Mouse (Mus musculus) liver, embryonic 14.5 days (tissue): Measurements from ENCODE around the gene Scp2. TPM values are rescaled to one million over a fixed set of nuclear protein-coding genes. Genes with fewer than 3 reads are reported as not detected.

ENCODE experiments used
- ATAC-seq: fragments of 200-750 bp; cut with Nextera tagmentation; 2 replicates; pipeline ENCODE4 v1.8.0; 2017; ENCODE audit warnings: moderate number of reproducible peaks, mild to moderate bottlenecking, moderate library complexity; ENCODE audit not compliant: insufficient read depth
- DNase-seq, 3 experiments: peaks; one replicate each; pipeline ENCODE4 v3.0.0-alpha.2; 2012 to 2013; ENCODE audit warnings: low read depth in 3 of 3, low spot score in 3 of 3
- H3K27ac ChIP-seq: fragments of 300-500 bp; sonication (generic); 2 replicates; pipeline ENCODE4 v1.5.1; 2014; ENCODE audit warnings: moderate library complexity, mild to moderate bottlenecking, control low read depth, inconsistent platforms
- H3K27me3 ChIP-seq: fragments of 300-500 bp; sonication (generic); 2 replicates; pipeline ENCODE4 v1.6.1; 2014; ENCODE audit warnings: mild to moderate bottlenecking, low read length, moderate library complexity; ENCODE audit not compliant: control insufficient read depth, insufficient read depth
- H3K36me3 ChIP-seq: fragments of 300-500 bp; sonication (generic); replicated peaks from 2 replicates; pipeline ENCODE4 v1.6.1; 2014; ENCODE audit warnings: low read depth; ENCODE audit not compliant: control insufficient read depth, insufficient read depth
- H3K4me1 ChIP-seq, 2 experiments: fragments of 200-500 bp in 1 of 2; fragments of 300-500 bp in 1 of 2; sonication (generic) in 1 of 2; replicated peaks; 2 replicates each; pipeline ENCODE4 v1.6.1; 2012 to 2014; ENCODE audit warnings: antibody characterized with exemption in 1 of 2, inconsistent platforms in 1 of 2, low read length in 1 of 2; ENCODE audit not compliant: control insufficient read depth in 2 of 2, insufficient read depth in 2 of 2
- H3K4me2 ChIP-seq: fragments of 300-500 bp; sonication (generic); 2 replicates; pipeline ENCODE4 v1.6.1; 2014; ENCODE audit warnings: low read depth, mild to moderate bottlenecking, control low read depth, moderate library complexity
- H3K4me3 ChIP-seq, 2 experiments: fragments of 200-500 bp in 1 of 2; fragments of 300-500 bp in 1 of 2; sonication (generic) in 1 of 2; 2 replicates each; pipeline ENCODE4 v1.5.1; 2012 to 2014; ENCODE audit warnings: low read depth in 2 of 2, low read length in 2 of 2, mild to moderate bottlenecking in 2 of 2, control low read depth in 1 of 2, inconsistent platforms in 1 of 2, moderate library complexity in 1 of 2; ENCODE audit not compliant: insufficient read depth in 1 of 2
- H3K9ac ChIP-seq: fragments of 300-500 bp; sonication (generic); replicated peaks from 2 replicates; pipeline ENCODE4 v1.6.1; 2014; ENCODE audit warnings: mild to moderate bottlenecking, control low read depth, moderate library complexity
- H3K9me3 ChIP-seq: fragments of 300-500 bp; sonication (generic); 2 replicates; pipeline ENCODE4 v1.6.1; 2016; ENCODE audit warnings: low read length, mixed read lengths; ENCODE audit not compliant: control insufficient read depth
- CTCF ChIP-seq: IDR thresholded peaks from 2 replicates; pipeline ENCODE4 v1.5.1; 2016; ENCODE audit warnings: antibody characterized with exemption, low read depth, control low read depth
- EP300 ChIP-seq: IDR thresholded peaks from 2 replicates; pipeline ENCODE4 v1.6.1; 2016; ENCODE audit warnings: antibody characterized with exemption, low read depth
- WGBS: fragments of 180-500 bp; shearing (Covaris S2); extraction: QIAGEN DNeasy Blood & Tissue Kit; methylation state at CpG from one replicate; pipeline ENCODE4 v1.1.7; 2014; ENCODE audit not compliant: insufficient replicate concordance; 5-methylcytosine and 5-hydroxymethylcytosine counted together
- polyA plus RNA-seq, 2 experiments: library from polyadenylated mRNA; depleted of rRNA in 1 of 2; stranded (reverse) in 1 of 2; unstranded in 1 of 2; fragments of >200 nt; fragmentation: Nextera tagmentation in 1 of 2; extraction: Ambion mirVana in 1 of 2; gene quantifications; 2 replicates each; pipeline versions ENCODE4 v1.2.1 to v1.2.3; 2012 to 2014

Scp2 gene
- polyA plus RNA-seq, 2 experiments, result 195 to 311 TPM

GRCm38 (mm10) chr4:108110706-108111105 is 34.1 kb downstream of the Scp2 start:
- no peak overlapping the region for H3K4me3 ChIP-seq
- no peak overlapping the region for H3K4me2 ChIP-seq
- H3K9ac ChIP-seq, result no peak overlapping the region
- H3K4me1 ChIP-seq, result no peaks in the 10 kb centered on the region
- ATAC-seq (no peak), DNase-seq (no peak)
- H3K9me3 ChIP-seq, result no peaks in the 10 kb centered on the region
- TF ChIP-seq EP300 (no peak), CTCF (no peak)
- no peaks in the 10 kb centered on the region for H3K36me3 ChIP-seq
- H3K27me3 ChIP-seq, result no peaks in the 10 kb centered on the region
- 63% methylated on average over 2 of the region's 2 CpGs for WGBS
- no peak overlapping the region for H3K27ac ChIP-seq

GRCm38 (mm10) chr4:108109728-108110127 is 35.1 kb downstream of the Scp2 start:
- DNase-seq (no peak), ATAC-seq (no peak)
- Histone ChIP-seq H3K36me3 (no peaks in the 10 kb centered on the region), H3K4me2 (no peak overlapping the region), H3K9me3 (no peaks in the 10 kb centered on the region), H3K4me3 (no peak overlapping the region), H3K27ac (no peak overlapping the region), H3K9ac (no peak overlapping the region), H3K4me1 (no peaks in the 10 kb centered on the region), H3K27me3 (no peaks in the 10 kb centered on the region)
- TF ChIP-seq EP300, result no peak
- TF ChIP-seq CTCF, result no peak
- 86% methylated on average over 7 of the region's 7 CpGs for WGBS

- WGBS, result 67% methylated on average over 4 of the region's 4 CpGs
- H3K9ac ChIP-seq, result no peak within 1 kb of the TSS
- H3K27me3 ChIP-seq, result no peaks in the 10 kb centered on the region
- H3K4me3 ChIP-seq, result no peak within 1 kb of the TSS
- no peak within 1 kb of the TSS for H3K4me2 ChIP-seq
- H3K4me1 ChIP-seq, result no peaks in the 10 kb centered on the region
- ATAC-seq, result no peak
- TF ChIP-seq EP300 (no peak), CTCF (no peak)
- no peaks in the 10 kb centered on the region for H3K36me3 ChIP-seq
- H3K27ac ChIP-seq, result no peak within 1 kb of the TSS
- DNase-seq, result no peak
- no peaks in the 10 kb centered on the region for H3K9me3 ChIP-seq
Measured at GRCm38 (mm10) chr4:108096345-108096744, 48.5 kb downstream of the Scp2 start, which contains the start of gene Podn. TSS of gene Podn (minus strand) at chr4:108096445.

- Histone ChIP-seq H3K9ac (no peak overlapping the region), H3K4me1 (no peaks in the 10 kb centered on the region), H3K4me2 (no peak overlapping the region), H3K4me3 (no peak overlapping the region), H3K9me3 (no peaks in the 10 kb centered on the region), H3K27ac (no peak overlapping the region), H3K27me3 (no peaks in the 10 kb centered on the region), H3K36me3 (no peaks in the 10 kb centered on the region)
- WGBS, result 71% methylated on average over 6 of the region's 6 CpGs
- no peak for ATAC-seq
- no peak for DNase-seq
- TF ChIP-seq EP300 (no peak), CTCF (no peak)
Measured at GRCm38 (mm10) chr4:108092741-108093397, 51.9 kb downstream of the Scp2 start.

GRCm38 (mm10) chr4:108083993-108084392 is 60.8 kb downstream of the Scp2 start:
- DNase-seq (no peak), ATAC-seq (no peak)
- TF ChIP-seq CTCF (no peak), EP300 (no peak)
- H3K27ac ChIP-seq, result no peak overlapping the region
- WGBS, result 71% methylated on average over 2 of the region's 2 CpGs
- peaks cover 0 to 4% of the 10 kb centered on the region in 2 experiments; a peak in 2 of 4 replicates for H3K4me1 ChIP-seq
- H3K9ac ChIP-seq, result no peak overlapping the region
- no peaks in the 10 kb centered on the region for H3K36me3 ChIP-seq
- no peak overlapping the region for H3K4me3 ChIP-seq
- no peaks in the 10 kb centered on the region for H3K27me3 ChIP-seq
- H3K9me3 ChIP-seq, result no peaks in the 10 kb centered on the region
- H3K4me2 ChIP-seq, result no peak overlapping the region
